Mouse (Mus musculus) adrenal gland, postnatal 36 days (tissue): Measurements from ENCODE around the gene Trim33. TPM values are rescaled to one million over a fixed set of nuclear protein-coding genes. Genes with fewer than 3 reads are reported as not detected.

Experiments
- DNase-seq, 2 experiments: peaks; one replicate each; pipeline ENCODE4 v3.0.0; 2021; ENCODE audit warnings: mixed read lengths in 1 of 2
- long read RNA-seq, 2 experiments: library from polyadenylated mRNA; stranded (forward); transcript quantifications; one replicate each; pipeline ENCODE4 v2.0.0; 2021; ENCODE audit warnings: borderline sequencing depth in 2 of 2
- total RNA-seq, 2 experiments: library from RNA; stranded (reverse); gene quantifications; 2 replicates each; pipeline ENCODE4 v1.2.3; 2021

The Trim33 gene
- total RNA-seq, result 10 to 100 TPM; 33.5 to 43.5 TPM
- long read RNA-seq, experiment 1, partial matches to known transcripts, result 5 of 6 reads
- long read RNA-seq, experiment 1, other reads (novel, unspliced or antisense), result 1 of 6 reads
- long read RNA-seq, experiment 2, partial matches to known transcripts, result 1 of 1 reads
- long read RNA-seq, experiment 2, other reads (novel, unspliced or antisense), result 0 of 1 reads

- peak; percentile 91 to 93 for DNase-seq
These were observed at the start of gene Trim33 for GRCm38 (mm10) chr3:103279182-103280149. TSS of gene Trim33 (plus strand) at chr3:103279293.

- no peak for DNase-seq
These were observed 46.7 kb upstream of the Trim33 start for GRCm38 (mm10) chr3:103232398-103232797.

GRCm38 (mm10) chr3:103241524-103241923, 37.6 kb upstream of the Trim33 start:
- DNase-seq, result peak; percentile 24 to 43

- DNase-seq, result no peak
These were observed 36.9 kb upstream of the Trim33 start for GRCm38 (mm10) chr3:103242156-103242555.

GRCm38 (mm10) chr3:103243491-103243890, 35.6 kb upstream of the Trim33 start:
- DNase-seq, result no peak

- DNase-seq, result no peak
These were observed 32.3 kb upstream of the Trim33 start for GRCm38 (mm10) chr3:103246627-103247260.

- DNase-seq, result no peak
These were observed 22.8 kb upstream of the Trim33 start for GRCm38 (mm10) chr3:103256089-103256819.

GRCm38 (mm10) chr3:103262802-103263417, 16.2 kb upstream of the Trim33 start:
- peak; percentile 73 to 83 for DNase-seq

GRCm38 (mm10) chr3:103278561-103279181, 422 bp upstream of the Trim33 start:
- DNase-seq, result no peak

- DNase-seq, result peak; percentile 59 to 73
These were observed 1.2 kb downstream of the Trim33 start for GRCm38 (mm10) chr3:103280241-103280761.

GRCm38 (mm10) chr3:103280875-103281274, 1.8 kb downstream of the Trim33 start:
- no peak for DNase-seq

- peak; percentile 23 to 48 for DNase-seq
These were observed 9.7 kb downstream of the Trim33 start for GRCm38 (mm10) chr3:103288761-103289160.

- no peak for DNase-seq
These were observed 12.0 kb downstream of the Trim33 start for GRCm38 (mm10) chr3:103291087-103291486.

- DNase-seq, result no peak
These were observed 26.4 kb downstream of the Trim33 start for GRCm38 (mm10) chr3:103305411-103305982.

- no peak for DNase-seq
These were observed 30.2 kb downstream of the Trim33 start for GRCm38 (mm10) chr3:103309252-103309651.

- DNase-seq, result peak in 1 of 2 experiments; percentile 16
These were observed 30.7 kb downstream of the Trim33 start for GRCm38 (mm10) chr3:103309750-103310149.

GRCm38 (mm10) chr3:103314291-103314690, 35.2 kb downstream of the Trim33 start:
- DNase-seq, result no peak

- no peak for DNase-seq
These were observed 56.3 kb downstream of the Trim33 start for GRCm38 (mm10) chr3:103335371-103335770.

GRCm38 (mm10) chr3:103346658-103347057, 67.6 kb downstream of the Trim33 start:
- DNase-seq, result no peak

GRCm38 (mm10) chr3:103353518-103353917, 74.4 kb downstream of the Trim33 start:
- DNase-seq, result no peak
